Mouse (Mus musculus): ENCODE results near the gene Pcp4l1. TPM values are rescaled to one million over a fixed set of nuclear protein-coding genes. Genes with fewer than 3 reads are reported as not detected.
"Not testable (repeated sequence)": the region's sequence is repeated elsewhere in the genome, so short reads cannot be mapped to it uniquely, and the experiment has no call there.

Gene Pcp4l1
- total RNA-seq, 1 experiment from 2014 or later: 0.29 TPM

DNA sequence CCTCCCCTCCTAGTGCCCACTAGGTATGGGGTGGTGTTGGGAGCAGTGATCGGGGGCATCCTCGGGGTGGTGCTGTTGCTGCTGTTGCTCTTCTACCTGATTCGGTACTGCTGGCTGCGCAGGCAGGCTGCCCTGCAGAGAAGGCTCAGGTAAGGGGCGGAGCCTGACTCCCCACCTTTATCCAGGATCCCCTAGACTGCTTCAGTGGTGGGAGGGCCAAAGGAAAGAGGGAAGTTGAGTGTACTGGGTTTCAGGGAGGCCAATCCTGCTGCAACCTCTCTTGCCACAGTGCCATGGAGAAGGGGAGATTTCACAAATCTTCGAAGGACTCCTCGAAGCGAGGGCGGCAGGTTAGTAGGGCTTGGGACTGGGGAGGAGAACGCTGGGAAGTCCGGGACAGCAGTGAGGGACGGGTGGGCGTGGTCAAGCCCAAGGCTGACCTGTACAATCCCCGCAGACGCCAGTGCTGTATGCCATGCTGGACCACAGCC is 36.5 kb downstream of the Pcp4l1 start:
- ATAC-seq (replicated peaks; ENCODE audit: insufficient number of reproducible peaks, low FRiP score, low TSS enrichment, poor library complexity, severe bottlenecking): peak; percentile 28; the same call in 1 of the 2 replicates

DNA sequence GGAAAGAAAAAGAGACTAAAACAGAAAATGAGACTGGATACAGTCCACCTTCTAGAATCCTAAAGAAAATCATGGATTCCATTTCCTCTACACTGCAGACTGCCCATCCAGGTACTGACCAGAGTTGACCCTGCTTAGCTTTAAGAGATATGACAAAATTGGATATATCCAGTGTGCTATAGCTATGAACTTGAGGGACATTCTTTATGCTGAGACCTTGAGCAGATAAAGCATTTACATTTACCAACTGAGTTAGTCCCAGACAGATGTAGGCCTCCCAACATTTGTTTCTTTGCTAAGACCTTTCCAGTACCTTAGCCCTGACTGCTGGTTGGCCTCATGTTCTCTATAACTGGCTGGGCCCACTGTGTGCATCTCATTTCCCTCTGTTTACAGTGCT is 38.1 kb downstream of the Pcp4l1 start:
- ATAC-seq (replicated peaks; ENCODE audit: insufficient number of reproducible peaks, low FRiP score, low TSS enrichment, poor library complexity, severe bottlenecking): no peak

DNA sequence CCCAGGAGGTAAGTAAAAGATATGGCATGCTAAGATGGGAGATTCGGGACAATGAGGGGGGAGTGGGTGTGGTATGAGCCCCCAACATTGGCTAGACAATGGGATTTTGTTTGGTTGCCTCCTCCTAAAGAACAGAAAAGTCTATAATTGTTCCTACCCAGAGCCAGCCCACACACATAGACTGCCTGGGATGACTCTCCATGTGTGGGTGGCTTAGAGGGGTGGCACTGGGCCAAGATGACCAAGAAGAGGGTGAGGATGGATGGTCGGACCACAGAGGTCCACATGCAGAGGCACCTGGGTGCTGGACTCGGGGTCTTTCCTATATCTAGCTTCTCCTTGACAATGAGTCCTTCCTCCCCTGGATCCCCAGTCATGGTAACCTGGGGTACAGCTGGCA is 39.4 kb downstream of the Pcp4l1 start:
- no peak for ATAC-seq (replicated peaks; ENCODE audit: insufficient number of reproducible peaks, low FRiP score, low TSS enrichment, poor library complexity, severe bottlenecking)

DNA sequence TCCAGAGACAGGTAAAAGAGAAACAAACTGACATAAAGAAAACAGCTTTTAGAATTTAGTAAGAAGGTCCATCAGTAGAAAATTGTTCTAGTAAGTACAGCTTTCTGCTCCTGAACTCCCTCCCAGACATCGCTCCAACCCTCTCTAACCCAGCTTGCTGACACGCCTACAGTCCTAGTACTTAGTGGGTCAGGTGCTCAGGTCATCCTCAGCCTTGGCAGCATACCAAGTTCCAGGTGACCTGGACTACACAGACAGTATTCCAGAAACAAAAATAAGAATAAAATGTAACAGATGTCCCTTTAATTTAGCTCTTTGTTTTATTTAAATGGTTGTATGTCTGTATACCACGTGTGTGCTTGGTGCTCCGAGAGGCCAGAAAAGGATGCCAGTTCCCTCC is 44.1 kb downstream of the Pcp4l1 start:
- no peak for ATAC-seq (replicated peaks; ENCODE audit: insufficient number of reproducible peaks, low FRiP score, low TSS enrichment, poor library complexity, severe bottlenecking)

DNA sequence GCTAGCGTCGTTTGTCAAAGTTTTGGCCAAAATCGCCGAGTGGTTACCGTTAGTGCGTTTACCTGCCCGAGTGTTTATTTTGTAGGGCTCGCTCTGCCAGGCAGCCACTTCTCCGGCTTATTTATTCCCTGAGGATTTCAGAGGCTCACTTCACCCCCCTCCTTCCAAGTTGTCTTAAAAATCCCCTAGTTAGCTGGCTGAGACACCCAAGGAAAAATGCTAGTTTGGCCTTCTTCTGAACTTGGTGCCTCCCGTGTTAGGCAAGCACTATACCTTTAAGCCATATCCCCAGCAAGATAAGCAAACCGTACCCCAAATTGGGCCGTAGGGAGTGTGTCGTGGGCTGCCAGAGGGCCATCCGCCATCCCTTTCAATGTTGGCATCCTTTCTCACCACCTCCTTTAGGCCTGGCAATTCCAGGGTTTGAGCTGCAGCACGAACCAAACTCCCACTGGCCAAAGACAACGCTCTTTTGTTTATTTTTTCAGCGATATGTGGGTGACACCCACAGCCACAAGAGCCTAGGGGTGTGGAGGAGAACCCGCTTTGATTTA is 45.2 kb downstream of the Pcp4l1 start:
- 0 out of 2 replicates have a peak, but pooled peaks have one; percentile 2 for ATAC-seq (replicated peaks; ENCODE audit: insufficient number of reproducible peaks, low FRiP score, low TSS enrichment, poor library complexity, severe bottlenecking)

DNA sequence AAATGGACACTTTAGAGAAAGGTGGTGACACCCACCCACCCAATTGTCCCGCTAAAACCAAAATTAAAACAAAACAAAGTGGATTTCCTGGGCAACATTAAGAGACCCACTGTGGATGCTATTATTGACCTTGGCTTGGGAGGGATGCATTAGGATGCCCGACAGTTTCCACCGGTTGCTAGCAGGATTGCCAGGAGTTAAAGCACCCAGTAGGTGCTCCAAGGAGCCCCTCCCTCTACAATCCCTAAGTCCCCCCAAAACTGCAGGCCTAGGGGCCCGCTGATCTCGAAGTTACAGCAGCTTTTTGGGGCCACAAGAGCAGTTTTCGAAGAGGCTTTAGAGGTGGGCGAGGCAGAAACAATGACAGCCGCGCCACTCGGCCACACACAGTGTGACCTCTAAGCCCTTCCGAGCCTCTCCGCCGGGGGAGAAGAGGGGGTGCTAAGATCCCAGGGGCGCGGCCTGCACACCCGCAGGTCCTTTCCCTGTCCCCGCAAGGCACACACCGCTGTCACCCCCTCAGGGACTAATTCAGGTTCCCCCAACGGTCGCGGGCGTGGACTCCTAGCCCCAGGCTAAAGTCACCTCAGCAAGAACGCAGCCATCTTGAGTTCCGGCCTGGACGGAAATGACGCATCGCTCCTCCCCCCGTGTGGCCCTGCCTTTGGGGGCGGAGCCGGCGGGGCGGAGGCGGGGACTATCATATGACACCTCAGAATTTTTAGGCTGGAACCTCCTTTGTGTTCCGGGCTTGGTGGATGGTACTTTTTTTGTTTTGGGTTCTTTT is 45.9 kb downstream of the Pcp4l1 start, which contains the start of the genes Sdhc and Mpz:
Gene Sdhc, minus strand, starts transcription at position 630 of the 787 bp plus-strand sequence.
Gene Mpz, plus strand, starts transcription at position 738 of the 787 bp plus-strand sequence.
- ATAC-seq (replicated peaks; ENCODE audit: insufficient number of reproducible peaks, low FRiP score, low TSS enrichment, poor library complexity, severe bottlenecking): peak; percentile 97

DNA sequence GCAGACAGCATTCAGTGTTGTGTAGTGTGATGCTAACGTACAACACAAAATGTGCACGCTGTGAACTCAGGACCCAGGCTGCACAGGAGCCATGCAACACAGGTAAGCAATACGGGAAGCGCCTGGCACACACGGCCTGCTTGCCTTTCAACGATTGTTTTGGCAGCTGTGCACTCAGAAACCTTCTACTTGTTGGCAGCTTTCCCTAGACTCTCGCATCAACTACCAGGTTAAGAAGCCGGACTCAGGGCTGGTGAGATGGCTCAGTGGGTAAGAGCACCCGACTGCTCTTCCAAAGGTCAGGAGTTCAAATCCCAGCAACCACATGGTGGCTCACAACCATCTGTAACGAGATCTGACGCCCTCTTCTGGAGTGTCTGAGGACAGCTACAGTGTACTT is 53.1 kb downstream of the Pcp4l1 start:
- ATAC-seq (replicated peaks; ENCODE audit: insufficient number of reproducible peaks, low FRiP score, low TSS enrichment, poor library complexity, severe bottlenecking): not testable (repeated sequence)

DNA sequence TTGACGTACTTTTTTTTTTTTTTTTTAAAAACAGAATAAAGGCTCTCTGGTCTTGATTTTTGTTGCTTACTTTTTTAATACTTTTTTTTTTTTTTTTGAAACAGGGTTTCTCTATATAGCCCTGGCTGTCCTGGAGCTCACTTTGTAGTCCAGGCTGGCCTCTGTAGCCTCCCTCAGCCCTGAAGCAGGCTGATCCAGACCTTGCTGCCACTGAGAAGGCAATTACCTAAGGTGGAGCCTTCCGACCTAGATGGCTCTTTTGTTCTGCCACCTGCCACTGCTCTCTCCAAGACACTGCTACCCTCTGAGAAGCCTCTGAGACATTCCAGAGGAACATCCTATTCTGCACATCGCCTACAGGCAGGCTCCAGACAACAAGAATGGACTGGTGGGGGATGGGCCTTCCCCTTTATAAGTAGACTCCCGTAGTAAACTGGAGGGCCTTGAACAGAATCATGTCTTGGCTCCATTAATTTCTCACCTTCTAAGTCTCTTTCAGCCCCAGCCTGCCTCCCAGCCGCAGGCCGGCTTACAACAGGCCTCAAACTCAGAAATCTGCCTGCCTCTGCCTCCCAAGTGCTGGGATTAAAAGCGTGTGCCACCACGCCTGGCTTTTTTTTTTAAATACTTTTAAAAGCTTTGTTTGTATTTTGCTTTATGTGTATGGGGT is 58.4 kb downstream of the Pcp4l1 start:
- ATAC-seq (replicated peaks; ENCODE audit: insufficient number of reproducible peaks, low FRiP score, low TSS enrichment, poor library complexity, severe bottlenecking): not testable (repeated sequence)

DNA sequence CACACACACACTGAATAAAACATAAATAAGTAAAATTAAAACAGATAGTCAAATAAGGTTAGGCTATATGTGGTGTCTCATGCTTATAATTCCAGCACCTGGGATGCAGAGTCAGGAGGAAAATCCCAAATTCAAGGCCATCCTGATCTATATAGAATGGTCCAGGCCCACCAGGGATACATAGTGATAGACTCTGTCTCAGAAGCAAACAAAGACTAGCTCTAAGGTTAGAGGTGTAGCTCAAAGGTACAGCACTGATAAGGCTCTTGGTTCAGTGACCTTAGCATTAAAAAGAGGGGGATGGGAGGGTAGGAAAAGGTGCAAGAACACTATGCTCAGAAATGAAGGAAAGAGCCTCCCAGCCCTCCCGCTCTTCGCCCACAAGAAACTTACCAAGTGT is 60.5 kb downstream of the Pcp4l1 start:
- no peak for ATAC-seq (replicated peaks; ENCODE audit: insufficient number of reproducible peaks, low FRiP score, low TSS enrichment, poor library complexity, severe bottlenecking)

DNA sequence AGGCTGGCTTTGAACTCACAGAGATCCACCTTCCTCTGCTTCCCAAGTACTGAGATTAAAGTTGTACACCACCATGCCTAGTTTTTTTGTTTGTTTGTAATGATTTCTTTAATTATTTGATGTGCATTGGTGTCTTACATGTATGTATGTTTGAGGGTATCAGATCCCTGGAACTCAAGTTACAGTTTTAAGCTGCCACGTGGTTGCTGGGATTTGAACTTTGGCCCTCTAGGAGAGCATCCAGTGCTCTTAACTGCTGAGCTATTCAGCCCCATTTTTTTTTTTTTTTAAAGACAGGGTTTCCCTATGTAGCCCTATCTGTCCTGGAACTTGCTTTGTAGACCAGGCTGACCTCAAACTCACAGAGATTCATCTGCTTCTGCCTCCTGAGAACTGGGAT is 65.1 kb downstream of the Pcp4l1 start:
- ATAC-seq (replicated peaks; ENCODE audit: insufficient number of reproducible peaks, low FRiP score, low TSS enrichment, poor library complexity, severe bottlenecking): no peak

DNA sequence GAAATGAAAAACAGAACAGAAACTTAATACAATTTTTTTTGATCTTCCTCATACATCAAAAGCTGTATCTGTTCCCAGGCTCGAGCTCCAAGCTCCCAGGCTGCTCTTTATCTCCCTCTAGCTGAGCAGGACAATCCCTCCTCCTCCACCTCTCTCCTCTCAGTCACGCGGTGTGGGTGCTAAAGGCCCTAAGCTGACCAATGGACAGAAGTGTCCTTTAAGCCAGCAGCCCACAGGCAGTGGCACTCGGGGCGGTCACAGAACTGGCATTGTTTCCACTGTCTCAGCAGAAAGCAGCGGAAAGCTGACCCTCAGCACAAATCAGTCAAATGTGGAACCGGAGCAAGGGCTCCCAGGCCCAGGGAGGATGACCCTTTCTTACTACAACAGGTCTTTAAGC is 66.8 kb downstream of the Pcp4l1 start:
- no peak for ATAC-seq (replicated peaks; ENCODE audit: insufficient number of reproducible peaks, low FRiP score, low TSS enrichment, poor library complexity, severe bottlenecking)

DNA sequence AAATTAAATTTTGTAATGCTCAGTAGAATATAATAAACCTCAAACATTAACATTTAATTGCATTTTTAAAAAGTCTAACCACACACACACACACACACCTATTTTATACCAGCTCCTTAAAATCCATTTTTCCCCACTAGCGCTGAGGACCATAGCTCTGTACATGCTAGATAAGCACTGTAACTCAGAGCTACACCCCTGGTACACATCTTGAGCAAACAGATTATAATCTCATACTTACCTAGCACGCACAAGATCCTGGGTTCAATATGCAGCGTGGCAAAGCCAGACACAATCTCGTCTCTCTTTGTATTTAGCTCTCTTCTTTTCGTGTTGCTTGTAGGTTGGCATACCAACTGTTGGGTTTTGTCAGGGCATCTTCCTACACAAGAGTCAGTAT is 71.7 kb downstream of the Pcp4l1 start:
- ATAC-seq (replicated peaks; ENCODE audit: insufficient number of reproducible peaks, low FRiP score, low TSS enrichment, poor library complexity, severe bottlenecking): no peak

Other genes with a start within 250 kb of the Pcp4l1 start
- gene Fcgr2b, start 219.7 kb downstream of the Pcp4l1 start, total RNA-seq (2017): 181 to 197 TPM (median 187 TPM) in 3 replicates
- gene Fcgr4, start 177.3 kb downstream of the Pcp4l1 start, total RNA-seq (2017): 364 to 612 TPM (median 571 TPM) in 3 replicates
- 270 to 442 TPM (median 434 TPM) in 3 replicates for gene Fcgr3, start 131.3 kb downstream of the Pcp4l1 start, total RNA-seq (2017)
- gene Cfap126, start 82.3 kb downstream of the Pcp4l1 start, total RNA-seq (2017): 1.4 to 6.2 TPM (median 1.6 TPM) in 3 replicates
- 15.7 to 38.4 TPM (median 25.1 TPM) in 3 replicates for gene Sdhc, start 45.7 kb downstream of the Pcp4l1 start, total RNA-seq (2017)
- not detected in 3 replicates for gene Mpz, start 45.6 kb downstream of the Pcp4l1 start, total RNA-seq (2017)
- 0.19 to 0.86 TPM in 2 of 3 replicates, not detected in the other for gene Nr1i3, start 17.7 kb upstream of the Pcp4l1 start, total RNA-seq (2017)
- 5.0 to 10.2 TPM (median 9.3 TPM) in 3 replicates for gene Tomm40l, start 26.2 kb upstream of the Pcp4l1 start, total RNA-seq (2017)
- not detected in 3 replicates for gene Apoa2, start 28.8 kb upstream of the Pcp4l1 start, total RNA-seq (2017)
- 875 to 1,050 TPM (median 955 TPM) in 3 replicates for gene Fcer1g, start 38.1 kb upstream of the Pcp4l1 start, total RNA-seq (2017)
- not detected in 3 replicates for gene Adamts4, start 54.2 kb upstream of the Pcp4l1 start, total RNA-seq (2017)
- gene Ndufs2, start 55.1 kb upstream of the Pcp4l1 start, total RNA-seq (2017): 172 to 231 TPM (median 231 TPM) in 3 replicates
- 32.4 to 35.5 TPM (median 34.3 TPM) in 3 replicates for gene B4galt3, start 74.1 kb upstream of the Pcp4l1 start, total RNA-seq (2017)
- 9.2 to 14.2 TPM (median 11.1 TPM) in 3 replicates for gene Ppox, start 84.9 kb upstream of the Pcp4l1 start, total RNA-seq (2017)
- 8.1 to 12.6 TPM (median 11.2 TPM) in 3 replicates for gene Usp21, start 91.7 kb upstream of the Pcp4l1 start, total RNA-seq (2017)
- 46.7 to 66.9 TPM (median 63.4 TPM) in 3 replicates for gene Ufc1, start 98.8 kb upstream of the Pcp4l1 start, total RNA-seq (2017)
- 9.8 to 12.6 TPM (median 11.4 TPM) in 3 replicates for gene Dedd, start 132.9 kb upstream of the Pcp4l1 start, total RNA-seq (2017)
- 35.1 to 41.2 TPM (median 36.1 TPM) in 3 replicates for gene Nit1, start 149.4 kb upstream of the Pcp4l1 start, total RNA-seq (2017)
- 26.8 to 86.9 TPM (median 34.0 TPM) in 3 replicates for gene Pfdn2, start 149.4 kb upstream of the Pcp4l1 start, total RNA-seq (2017)
- gene Klhdc9, start 164.5 kb upstream of the Pcp4l1 start, total RNA-seq (2017): not detected in 3 replicates
- 2.0 to 3.9 TPM (median 2.5 TPM) in 3 replicates for gene Nectin4, start 173.8 kb upstream of the Pcp4l1 start, total RNA-seq (2017)
- 328 to 413 TPM (median 376 TPM) in 3 replicates for gene Arhgap30, start 192.7 kb upstream of the Pcp4l1 start, total RNA-seq (2017)
- 91.6 to 117 TPM (median 94.5 TPM) in 3 replicates for gene Usf1, start 215.0 kb upstream of the Pcp4l1 start, total RNA-seq (2017)
- gene Tstd1, start 222.6 kb upstream of the Pcp4l1 start, total RNA-seq (2017): 3.9 to 9.0 TPM (median 4.9 TPM) in 3 replicates
- gene F11r, start 241.3 kb upstream of the Pcp4l1 start, total RNA-seq (2017): 3.5 to 8.6 TPM (median 4.5 TPM) in 3 replicates